Mouse (Mus musculus): ENCODE data around the gene Diaph3.

Diaph3 gene

DNA sequence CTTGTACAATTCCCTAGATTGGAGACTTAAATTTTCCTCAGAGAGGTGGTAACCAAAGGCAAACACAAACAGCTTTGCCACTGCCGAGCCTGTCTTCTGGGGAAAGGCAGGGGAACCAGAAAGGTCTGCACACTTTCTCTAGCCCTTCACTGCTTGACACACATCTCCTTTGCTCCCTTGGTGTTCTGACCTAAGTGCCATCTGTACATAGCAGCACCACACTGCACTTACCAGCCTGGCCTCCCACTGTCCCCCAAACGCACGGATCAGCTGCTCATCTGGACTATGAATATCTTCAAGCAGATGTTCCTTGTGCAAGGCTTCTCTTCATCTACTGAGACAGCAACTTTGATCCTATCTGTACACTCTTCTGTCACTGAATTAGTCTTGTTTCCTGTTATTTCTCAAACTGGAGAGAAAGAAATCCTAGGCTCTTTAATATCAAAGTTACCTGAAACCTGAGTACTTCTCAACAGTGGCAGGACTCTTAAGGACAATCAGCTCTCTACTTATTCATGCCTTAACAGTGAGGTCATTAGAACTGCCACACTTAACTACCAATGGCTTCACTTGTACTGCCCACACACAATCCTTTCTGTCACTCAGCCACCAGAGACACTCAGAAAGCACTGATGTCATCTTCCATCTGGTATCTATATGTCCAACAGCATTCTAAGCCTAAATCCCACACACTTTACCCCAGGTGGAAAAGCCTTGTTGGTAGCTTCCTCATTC, 251.8 kb downstream of the Diaph3 start:
- ChIA-PET POLR2A (interaction anchor here in 1 of 4 experiments (0.6 kb wide), 1 partner anchor 80 kb away, joined by 3 read pairs; no protein-coding TSS in a partner anchor), CTCF (no interaction called here)

DNA sequence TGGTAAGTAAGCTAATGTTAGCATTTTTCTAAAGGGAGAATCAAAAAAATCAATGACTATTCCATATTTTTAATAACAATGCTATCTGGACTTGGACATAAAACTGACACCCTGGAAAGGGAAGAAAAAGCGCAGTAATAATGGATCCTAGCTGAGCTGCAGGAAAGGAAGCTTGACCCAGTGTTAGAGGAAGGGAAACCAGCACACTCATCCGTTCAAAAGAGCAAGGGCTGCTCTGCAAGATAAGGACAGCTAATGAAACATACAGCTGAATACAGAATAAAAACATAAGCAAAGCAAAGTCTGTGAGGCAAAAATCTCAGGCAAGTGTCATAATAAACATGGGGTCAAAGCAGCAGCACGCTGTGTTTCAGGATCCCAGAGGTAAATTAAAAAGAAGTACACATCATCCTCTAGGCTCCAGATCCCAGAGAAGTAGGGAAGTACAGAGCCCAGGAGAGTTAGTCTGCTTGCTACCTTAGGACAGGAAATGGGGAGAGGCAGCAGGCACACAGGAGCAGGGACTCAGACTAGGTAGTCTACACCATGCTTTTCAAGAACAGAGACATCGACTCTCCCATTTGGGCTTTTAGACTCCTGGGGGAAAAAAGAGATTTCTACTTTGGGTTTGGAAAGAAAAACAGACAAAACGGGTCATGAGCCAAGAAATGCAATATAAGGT, 255.5 kb downstream of the Diaph3 start:
- ChIA-PET CTCF (no interaction called here), POLR2A (no interaction called here)

DNA sequence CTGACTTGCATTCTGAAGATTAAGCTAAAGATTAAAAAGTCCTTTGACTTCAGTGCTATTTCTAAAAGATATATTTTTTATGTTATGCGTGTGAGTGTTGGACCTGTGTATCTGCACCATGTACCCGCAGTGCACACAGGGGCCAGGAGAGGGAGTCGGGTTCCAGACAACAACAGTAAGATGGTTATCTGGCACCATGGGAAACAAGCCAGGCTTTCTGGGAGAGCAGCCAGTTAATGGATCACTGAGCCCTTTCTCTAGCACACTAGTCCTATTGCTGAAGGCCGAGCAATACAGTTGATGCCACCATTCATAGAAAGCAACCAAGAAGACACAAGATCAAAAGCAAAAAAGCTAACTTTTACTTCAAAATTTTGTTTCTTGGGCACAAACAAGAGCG, 271.5 kb downstream of the Diaph3 start:
- ChIA-PET POLR2A (no interaction called here), CTCF (no interaction called here)

DNA sequence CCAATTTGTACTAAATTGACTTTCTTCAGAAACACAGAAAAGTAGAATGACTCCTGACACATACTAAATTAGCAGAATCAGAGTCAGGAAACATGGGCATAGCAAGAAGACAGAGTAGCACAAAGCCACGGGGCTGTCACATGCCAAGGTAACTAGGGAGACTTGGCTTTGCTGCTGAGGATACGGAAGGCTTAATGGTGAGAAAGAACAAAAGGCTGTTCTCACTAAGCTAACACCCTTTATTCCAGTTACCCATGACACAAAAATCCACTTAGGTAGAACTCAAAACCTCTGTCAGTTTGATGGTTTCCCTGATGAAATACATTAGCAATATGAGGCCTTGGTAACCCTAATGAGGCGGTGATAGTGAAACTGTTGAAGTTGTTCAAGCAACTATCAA, 273.9 kb downstream of the Diaph3 start:
- ChIA-PET CTCF (no interaction called here), POLR2A (no interaction called here)

DNA sequence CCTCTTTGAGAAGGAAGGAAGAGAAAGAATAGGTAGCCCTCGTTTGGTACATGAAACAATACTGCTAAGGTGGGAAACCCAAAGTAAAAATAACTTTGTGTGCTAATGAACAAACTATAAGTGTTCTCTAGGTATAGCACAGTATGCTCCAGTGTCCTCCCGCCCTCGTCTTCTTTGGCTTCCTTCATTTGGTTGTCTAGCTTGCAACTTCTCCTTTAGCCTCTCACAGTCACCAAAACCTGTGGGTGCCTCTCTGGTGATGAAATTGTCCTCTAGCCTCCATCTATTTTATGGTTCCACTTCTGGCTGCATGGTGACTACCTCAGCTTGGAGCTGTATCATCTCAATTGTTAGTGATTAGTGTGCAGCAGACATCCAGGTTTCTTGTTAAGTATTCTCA, 277.0 kb downstream of the Diaph3 start:
- CTCF ChIA-PET: no interaction called here

DNA sequence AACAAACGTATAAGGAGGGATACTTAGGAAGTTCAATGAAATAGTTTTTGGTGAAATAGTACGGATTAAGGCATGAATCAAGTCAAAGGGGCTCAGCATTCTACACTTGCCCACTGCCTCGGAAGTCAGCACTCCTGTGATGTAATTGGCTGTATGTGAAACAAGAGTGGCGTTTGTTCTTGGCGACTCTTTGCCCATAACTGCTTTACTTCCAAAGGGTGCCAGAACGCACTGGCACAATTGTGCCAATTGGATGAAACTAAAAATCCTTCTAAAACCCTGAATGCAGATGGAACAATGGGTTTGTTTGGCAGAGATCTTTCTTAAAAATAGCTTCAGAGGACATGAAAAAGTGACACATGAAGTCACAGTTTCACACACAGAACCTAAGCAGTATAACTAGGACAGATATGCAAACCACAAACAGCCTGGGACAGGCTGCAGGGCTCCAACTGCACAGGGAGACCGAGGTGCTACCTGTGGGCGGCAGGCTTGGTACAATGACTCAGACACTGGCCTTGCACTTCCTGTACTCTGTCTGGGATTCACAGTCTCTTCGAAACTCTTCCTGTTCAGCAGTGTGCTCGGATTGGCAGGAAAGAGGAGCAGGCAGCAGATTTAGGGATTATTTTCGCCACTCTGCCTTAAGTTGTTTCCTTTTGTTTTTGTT, 279.6 kb downstream of the Diaph3 start:
- ChIA-PET POLR2A (interaction anchor here in 1 of 4 experiments (0.7 to 1.3 kb wide), 2 partner anchors 49 to 183 kb away, joined by 3 to 5 read pairs; no protein-coding TSS in a partner anchor), CTCF (no interaction called here)

More for the DNA sequence above, 277.0 kb downstream of the Diaph3 start:
- POLR2A ChIA-PET: interaction anchor here in 1 of 4 experiments (1.5 kb wide), 1 partner anchor 15 kb away, joined by 4 read pairs; no protein-coding TSS in a partner anchor

DNA sequence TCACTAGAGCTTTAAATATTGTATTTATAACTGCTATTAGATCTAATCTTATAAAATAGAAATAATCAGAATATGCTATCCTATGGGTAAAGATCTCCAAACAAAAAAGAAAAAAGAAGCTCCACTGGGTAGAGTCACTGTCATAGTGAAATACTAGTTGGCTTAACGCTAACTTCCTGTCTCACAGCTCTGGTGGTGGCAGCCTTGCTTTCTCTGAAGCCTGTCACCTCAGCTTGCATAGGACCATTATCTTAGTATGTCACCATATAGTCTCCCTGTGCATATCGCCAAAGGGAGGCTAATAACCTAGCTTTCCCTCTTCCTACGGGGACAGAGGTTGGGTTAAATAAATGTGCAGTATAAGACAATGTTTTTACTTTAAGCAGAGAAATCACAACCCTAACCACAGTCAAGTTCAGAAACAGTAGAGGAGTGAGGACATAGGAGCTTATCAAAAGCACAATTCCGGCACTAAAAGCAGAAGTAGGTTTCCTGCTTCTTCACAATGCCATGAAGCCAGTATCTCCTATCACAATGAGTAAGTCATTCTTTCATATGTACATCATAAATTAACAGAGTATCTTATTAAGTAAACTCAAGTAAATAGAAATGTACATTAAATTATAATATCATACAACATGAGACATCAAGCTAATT, 293.8 kb downstream of the Diaph3 start:
- CTCF ChIA-PET: no interaction called here
- POLR2A ChIA-PET: no interaction called here

DNA sequence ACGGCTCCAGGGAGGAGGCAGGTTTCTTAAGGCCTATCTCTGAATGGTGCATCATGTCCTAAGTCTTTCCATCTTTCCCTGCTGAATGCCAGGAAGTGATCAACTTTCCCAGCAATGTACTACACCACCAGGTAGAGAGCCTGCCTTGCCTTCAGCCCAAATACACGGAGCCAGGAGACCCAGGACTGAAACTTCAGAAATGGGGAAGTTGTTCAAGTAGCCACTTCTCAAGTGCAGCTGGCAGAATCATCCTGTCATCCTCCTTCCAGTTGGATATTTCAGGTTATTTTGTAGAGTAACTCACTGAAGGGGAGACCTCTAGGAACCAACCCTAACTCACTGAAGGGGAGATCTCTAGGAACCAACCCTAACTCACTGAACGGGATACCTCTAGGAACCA, 297.0 kb downstream of the Diaph3 start:
- ChIA-PET CTCF (no interaction called here), POLR2A (no interaction called here)

DNA sequence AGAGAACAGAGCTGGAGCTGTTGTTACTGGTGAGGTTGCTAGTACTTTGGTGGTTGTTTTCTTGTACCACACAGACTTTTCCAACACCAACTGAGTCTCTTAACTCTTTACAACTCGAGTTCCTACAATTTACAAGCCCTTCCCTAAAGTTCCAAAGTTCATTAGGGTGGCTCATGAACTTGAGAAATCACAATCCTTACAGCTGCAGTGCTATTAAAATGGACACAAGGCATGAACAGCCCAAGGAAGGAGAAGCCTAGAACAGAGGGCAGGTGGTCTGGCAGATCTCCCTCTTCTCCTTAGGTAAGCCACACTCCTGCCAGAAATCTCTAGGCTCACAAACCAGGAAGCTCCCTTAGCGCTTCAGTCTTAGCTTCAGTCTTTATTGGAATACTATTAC, 303.4 kb downstream of the Diaph3 start:
- POLR2A ChIA-PET: interaction anchor here in 1 of 4 experiments (0.5 to 1.5 kb wide), 2 partner anchors 11 to 339 kb away, joined by 3 to 4 read pairs; no protein-coding TSS in a partner anchor

DNA sequence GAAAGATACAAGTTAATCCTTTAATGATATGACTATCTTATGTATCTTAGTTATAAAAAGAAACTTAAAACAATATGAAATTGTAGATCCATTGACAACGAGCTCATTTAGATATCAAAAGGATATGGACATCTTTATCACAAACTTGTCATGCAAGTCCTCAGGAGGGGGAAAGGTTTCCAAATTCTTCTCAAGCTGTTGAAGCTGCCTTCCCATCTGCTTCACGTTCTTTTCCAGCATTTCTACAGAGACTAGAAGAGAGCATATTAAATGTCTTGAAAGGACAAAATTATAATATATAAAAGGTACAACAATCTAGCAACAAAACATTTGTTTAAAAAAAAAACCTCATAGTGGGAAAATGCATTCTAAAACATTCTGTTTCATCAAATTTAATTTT, 306.2 kb downstream of the Diaph3 start:
- ChIA-PET CTCF (no interaction called here), POLR2A (no interaction called here)

More for the DNA sequence above, 303.4 kb downstream of the Diaph3 start:
- CTCF ChIA-PET: interaction anchor here in 1 of 4 experiments (1.2 kb wide), 1 partner anchor 615 kb away, joined by 3 read pairs; no protein-coding TSS in a partner anchor

DNA sequence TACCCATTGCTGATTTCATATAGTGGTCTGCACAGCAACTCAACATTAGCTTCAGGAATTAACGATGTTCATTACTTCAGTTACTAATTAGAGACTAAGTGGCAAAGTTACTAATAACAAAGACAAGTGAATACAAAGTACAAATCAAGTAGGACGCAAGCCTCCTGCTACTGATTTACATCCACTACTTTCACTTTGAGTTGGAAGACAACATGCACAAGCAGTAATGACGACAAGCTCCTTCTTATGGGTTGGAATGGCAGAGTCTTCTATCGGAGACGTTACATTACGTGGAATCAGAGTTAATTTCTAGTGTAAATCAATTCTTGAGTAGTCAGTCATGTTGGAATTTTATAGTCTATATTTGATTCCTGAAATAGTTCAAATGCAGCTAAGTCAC, 306.8 kb downstream of the Diaph3 start:
- ChIA-PET CTCF (no interaction called here), POLR2A (interaction anchor here in 1 of 4 experiments (1.1 kb wide), 1 partner anchor 150 kb away, joined by 3 read pairs; no protein-coding TSS in a partner anchor)

DNA sequence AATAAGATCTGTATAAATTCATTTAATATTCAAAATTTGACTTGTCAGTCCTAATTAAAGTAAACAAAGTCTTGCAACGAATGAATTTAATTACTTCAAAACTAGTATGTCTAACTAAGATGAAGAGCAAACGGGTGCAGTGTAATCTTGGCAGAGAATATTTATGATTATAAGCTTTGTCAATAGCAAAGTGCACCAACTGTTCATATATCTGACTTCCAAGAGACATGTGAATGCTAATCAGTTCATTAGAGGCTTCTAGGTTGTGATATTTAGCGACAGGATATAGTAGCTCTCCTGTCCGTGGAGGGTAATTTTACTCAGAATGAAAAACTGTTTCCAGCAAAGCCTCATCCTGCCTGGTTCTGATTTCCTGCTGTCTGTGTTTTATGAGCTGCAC, 308.0 kb downstream of the Diaph3 start:
- CTCF ChIA-PET: no interaction called here
- POLR2A ChIA-PET: interaction anchor here in 1 of 4 experiments (1.1 kb wide), 1 partner anchor 152 kb away, joined by 3 read pairs; no protein-coding TSS in a partner anchor

DNA sequence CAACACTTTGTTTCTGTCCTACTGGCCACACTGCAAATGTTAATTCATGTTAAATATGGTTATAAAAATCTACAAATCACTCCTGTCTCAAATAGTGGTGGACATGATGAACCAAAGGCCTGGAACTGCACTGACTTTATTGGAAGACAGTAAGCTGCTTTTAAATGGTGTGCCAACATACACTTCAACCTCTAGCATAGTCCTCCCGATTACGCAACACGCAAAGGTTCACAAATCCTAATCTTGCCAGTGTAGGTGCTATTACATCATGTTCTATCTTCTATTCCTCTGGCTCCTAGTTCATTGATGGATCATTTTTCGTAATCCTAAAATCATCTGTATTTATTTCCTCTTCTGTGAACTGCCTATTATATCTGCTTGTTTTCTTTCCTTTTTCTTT, 324.8 kb downstream of the Diaph3 start:
- ChIA-PET CTCF (no interaction called here), POLR2A (no interaction called here)

DNA sequence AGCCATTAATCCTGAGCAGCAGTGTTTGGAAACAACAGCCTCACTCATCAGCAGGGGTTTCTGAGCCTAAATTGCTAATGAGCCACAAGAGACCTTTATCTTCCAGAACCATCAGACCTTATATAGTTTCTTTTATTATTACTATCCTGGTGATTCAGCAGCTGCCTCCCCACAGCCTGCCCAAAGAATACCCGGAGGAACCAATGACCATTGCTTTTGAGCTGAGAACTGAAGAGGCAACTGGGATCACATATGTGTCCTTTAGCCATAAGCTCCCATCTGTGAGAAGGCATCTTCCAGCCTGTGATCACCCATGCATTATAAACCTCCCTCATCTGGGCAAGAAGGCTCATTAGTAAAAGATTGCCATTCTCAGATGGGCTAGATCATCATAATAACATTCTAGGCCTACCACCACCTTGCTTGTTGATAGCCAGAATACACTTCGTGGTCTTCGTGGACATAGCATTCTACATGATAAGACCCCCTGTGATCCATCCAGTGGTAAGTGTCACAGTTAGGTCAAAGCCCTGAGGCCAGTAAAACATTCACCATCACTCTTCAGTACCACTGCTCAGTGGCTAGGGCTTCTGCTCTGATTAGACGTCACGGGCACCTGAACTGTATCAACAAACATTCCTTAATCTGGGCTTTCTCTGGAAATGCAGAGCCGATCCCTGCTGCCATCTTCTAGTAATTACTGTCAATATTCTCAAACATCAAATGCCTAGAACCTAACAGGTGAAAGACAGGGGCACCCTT, 352.0 kb downstream of the Diaph3 start:
- ChIA-PET CTCF (no interaction called here), POLR2A (no interaction called here)

DNA sequence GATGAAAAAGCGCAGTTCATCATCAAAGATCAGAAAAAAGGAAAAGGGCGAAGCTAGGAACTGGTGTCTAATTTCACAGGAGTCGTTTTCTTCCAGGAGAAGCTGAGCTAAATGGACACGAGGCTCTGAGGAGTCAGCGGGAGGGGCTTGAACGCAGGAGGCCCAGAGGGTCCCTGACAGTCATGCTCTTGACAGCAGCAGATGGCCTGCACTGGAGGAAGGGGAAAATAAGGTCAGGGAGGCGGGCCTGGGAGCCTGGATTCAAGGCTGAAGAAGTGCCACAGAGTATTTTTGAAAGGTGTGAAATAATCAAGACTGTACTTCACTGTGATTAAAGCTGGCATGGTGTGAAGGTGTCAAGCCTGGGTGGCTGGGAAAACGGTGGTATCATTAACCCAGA, 354.2 kb downstream of the Diaph3 start:
- CTCF ChIA-PET: no interaction called here
- POLR2A ChIA-PET: no interaction called here

DNA sequence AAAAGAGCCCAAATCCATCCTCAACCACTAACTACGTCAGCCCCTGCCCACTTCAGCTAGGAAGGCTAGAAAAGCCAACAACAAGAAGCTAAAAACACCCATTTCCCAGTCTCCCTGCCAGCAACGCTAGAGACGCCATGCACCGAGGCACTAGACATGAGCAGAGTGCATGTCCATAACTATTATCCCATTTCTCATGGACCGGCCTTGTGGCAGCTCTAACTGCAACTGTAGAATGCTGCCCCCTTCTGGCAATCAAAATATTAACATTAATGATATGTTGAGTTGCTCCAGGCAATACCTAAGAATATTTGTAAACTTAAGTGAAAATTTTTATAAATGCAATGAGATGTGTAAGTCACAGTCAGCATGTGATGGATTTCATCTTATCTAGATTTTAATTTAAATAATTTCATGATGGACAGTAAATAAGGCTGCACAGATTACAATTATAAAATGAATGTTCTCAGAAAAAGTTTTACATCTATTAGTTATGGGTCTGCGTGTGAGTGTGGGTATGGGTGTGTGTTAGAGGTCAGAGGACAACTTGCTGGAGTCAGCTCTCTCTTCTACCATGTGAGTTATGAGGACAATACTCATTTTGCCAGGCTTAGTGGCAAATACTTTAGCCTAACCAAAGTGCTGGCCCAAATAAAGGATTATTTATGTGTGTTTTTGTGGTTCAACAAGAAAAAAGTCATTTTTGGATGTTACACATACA, 359.3 kb downstream of the Diaph3 start:
- CTCF ChIA-PET: interaction anchor here in 2 of 4 experiments (0.5 to 1.0 kb wide), 3 partner anchors 100 to 177 kb away, joined by 3 to 4 read pairs (median 3); no protein-coding TSS in a partner anchor
- POLR2A ChIA-PET: no interaction called here

DNA sequence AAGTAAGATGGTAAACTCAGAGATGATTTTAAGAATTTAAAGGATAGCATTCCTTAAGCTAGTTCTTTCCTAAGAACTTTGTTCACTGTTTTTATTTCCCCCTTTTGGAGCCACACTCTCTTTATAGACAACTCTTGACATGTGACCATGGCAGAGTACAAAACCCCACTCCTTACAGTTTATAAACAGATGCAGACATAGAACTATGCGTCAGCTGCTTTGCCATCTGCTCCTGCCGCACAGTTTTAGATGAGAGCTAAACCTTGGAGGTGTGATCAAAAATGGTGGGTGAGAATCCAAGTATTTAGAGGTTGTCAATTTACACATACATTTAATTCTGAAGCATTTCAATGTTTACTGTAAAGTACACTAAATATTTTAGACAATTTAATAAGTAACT, 367.7 kb downstream of the Diaph3 start:
- ChIA-PET CTCF (no interaction called here), POLR2A (no interaction called here)

All from embryonic stem cell, embryonic (primary cell).